Mouse (Mus musculus): ENCODE measurements at regions not wholly inside any gene's neighbourhood (a gene's known extent, or its start where the extent isn't known, plus 50 kb on each side); places are given as distances from the start of the nearest gene placed in this dataset.

DNA sequence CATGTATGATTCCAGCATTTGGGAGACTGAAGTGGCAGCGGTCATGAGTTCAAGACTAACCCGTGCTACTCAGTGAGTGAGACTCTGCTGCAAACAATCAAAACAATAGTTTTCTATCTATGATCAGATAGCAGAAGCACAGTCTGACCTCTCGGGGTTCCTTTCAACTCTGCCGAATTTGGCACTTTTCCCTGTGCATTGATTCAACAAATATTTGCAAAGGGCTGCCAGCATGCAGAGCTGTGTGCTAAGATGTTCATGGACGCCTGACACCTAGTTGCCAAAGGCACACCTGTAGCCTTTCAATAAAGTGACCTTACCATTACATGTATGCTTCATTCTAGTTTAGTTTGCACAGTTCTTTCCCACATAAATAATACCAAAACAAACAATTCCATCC, 118.7 kb upstream of the Tsc22d2 start:
- TF ChIP-seq CTCF (IDR thresholded peaks at IDR 0.05; ENCODE audit: low read depth, low read length) (no peak), POLR2A (IDR thresholded peaks at IDR 0.05; ENCODE audit: insufficient read depth, low read length) (no peak)

All from ES-Bruce4 (cell line).